Mouse (Mus musculus): Measurements from ENCODE around the gene Alox12e.

Gene Alox12e

GRCm38 (mm10) chr11:70283666-70284065 lies 38.8 kb downstream of the Alox12e start:
- peak; percentile 91 for DNase-seq

DNA sequence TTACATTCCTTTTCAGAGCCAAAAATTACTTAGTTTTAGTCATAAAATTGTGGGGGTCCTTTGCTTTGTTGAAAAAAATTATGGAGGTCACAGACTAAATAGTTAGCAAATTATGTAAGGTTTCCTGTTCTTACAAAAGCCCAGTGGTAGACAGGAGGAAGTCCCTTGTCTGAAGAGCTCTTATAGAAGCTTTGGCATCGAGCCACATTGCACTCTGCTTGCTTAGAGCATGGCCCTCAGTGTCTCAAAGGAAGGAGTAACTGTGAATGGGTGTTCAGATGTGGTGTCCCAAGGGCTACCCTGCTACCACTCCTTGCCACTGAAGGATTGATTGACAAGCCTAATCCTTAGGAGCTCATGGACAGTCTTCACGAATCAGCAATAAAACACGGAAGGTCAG lies 42.0 kb downstream of the Alox12e start:
- DNase-seq: peak; percentile 92

GRCm38 (mm10) chr11:70278961-70279360 lies 43.5 kb downstream of the Alox12e start:
- peak; percentile 60 for DNase-seq

- DNase-seq: no peak
Measured at GRCm38 (mm10) chr11:70271641-70272040, 50.8 kb downstream of the Alox12e start.

- peak; percentile 96 for DNase-seq
Measured at GRCm38 (mm10) chr11:70266405-70266804, 56.0 kb downstream of the Alox12e start.

- DNase-seq: no peak
Measured at GRCm38 (mm10) chr11:70265819-70266218, 56.6 kb downstream of the Alox12e start.
